Mouse (Mus musculus) inflammation-experienced regulatory T-cells, adult 16 weeks (primary cell): ENCODE measurements around the gene Nfam1. TPM values are rescaled to one million over a fixed set of nuclear protein-coding genes. Genes with fewer than 3 reads are reported as not detected.

Experiments
- polyA plus RNA-seq: library from polyadenylated mRNA; unstranded; fragments of 100-300 nt; shearing (Covaris generic); gene quantifications from one replicate; pipeline ENCODE4 v1.2.1, GENCODE M21; 2017

The Nfam1 gene
- polyA plus RNA-seq = 2.2 TPM

DNA sequence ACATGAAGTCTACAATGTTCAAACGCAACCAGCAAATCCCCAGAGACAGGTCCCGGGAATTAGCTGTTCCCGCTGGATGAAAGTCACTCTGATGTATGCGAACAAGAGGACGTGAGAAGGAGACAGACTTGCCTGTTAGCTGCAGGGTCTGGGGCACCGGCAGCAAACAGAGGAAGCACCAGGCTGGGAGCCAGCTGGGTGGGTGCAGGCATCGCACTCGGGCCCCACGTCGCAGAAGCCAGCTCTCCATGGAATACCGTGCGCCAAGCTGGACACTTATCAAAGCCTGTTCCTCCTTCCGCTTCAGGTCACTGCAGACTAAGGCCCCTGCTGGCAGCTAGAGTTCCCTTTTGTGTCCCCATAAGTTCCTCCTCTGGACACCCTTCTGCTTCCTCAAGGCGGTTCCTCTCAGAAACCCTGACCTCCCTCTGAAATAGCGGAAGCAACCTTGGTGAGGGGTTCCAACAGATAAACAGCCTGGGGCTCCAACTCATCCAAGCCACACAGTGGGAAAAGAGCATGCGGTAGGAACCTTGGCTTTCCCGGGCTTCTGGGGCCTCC, at the start of gene Nfam1:
TSS of gene Nfam1 (minus strand) at position 326 of the 561 bp plus-strand sequence.

DNA sequence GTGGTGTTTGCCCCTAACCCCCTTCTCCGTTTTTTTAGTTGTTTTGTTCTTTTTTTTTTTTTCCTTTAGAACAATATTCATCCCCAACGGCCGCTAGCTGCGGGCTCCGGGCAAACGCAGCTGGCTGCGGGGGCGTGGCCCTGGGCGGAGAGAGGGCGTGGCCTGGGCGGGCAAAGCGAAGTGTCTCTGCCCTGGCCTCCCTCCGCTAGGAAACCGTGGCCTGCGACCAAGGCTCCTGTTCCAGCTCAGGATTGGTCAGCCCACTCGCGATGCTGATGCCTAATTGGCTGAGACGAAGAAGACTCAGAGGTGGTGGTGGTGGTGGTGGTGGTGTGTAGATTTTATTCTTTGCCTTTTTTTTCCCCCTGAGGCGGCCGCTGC, 45.4 kb downstream of the Nfam1 start, which contains the start of gene Tcf20:
TSS of gene Tcf20 (minus strand) at position 141 of the 381 bp plus-strand sequence.

Other genes starting within 250 kb of the Nfam1 start
- gene Cyp2d26, start 239.0 kb downstream of the Nfam1 start, polyA plus RNA-seq = not detected
- 5.4 TPM for gene Tcf20, start 45.4 kb downstream of the Nfam1 start, polyA plus RNA-seq
- 99.2 TPM for gene Serhl, start 56.2 kb upstream of the Nfam1 start, polyA plus RNA-seq
- gene Rrp7a, start 89.5 kb upstream of the Nfam1 start, polyA plus RNA-seq = 102 TPM
- gene Poldip3, start 116.1 kb upstream of the Nfam1 start, polyA plus RNA-seq = 187 TPM
- gene Cyb5r3, start 139.3 kb upstream of the Nfam1 start, polyA plus RNA-seq = 120 TPM
- not detected for gene A4galt, start 218.5 kb upstream of the Nfam1 start, polyA plus RNA-seq